Mouse (Mus musculus) hindbrain, postnatal 0 days (tissue): ENCODE measurements around the gene Xab2. TPM values are rescaled to one million over a fixed set of nuclear protein-coding genes. Genes with fewer than 3 reads are reported as not detected.

Experiments
- ATAC-seq: fragments of 200-750 bp; cut with Nextera tagmentation; 2 replicates; pipeline ENCODE4 v1.8.0; 2017; ENCODE audit warnings: mild to moderate bottlenecking, moderate TSS enrichment, moderate library complexity
- DNase-seq: peaks from one replicate; pipeline ENCODE4 v3.0.0-alpha.2; 2015; ENCODE audit warnings: low spot score
- H3K27ac ChIP-seq: fragments of 300-500 bp; sonication (generic); 2 replicates; pipeline ENCODE4 v1.5.1; 2014; ENCODE audit warnings: mild to moderate bottlenecking
- H3K27me3 ChIP-seq: fragments of 300-500 bp; sonication (generic); 2 replicates; pipeline ENCODE4 v1.6.1; 2014; ENCODE audit warnings: low read length, mixed read lengths; ENCODE audit not compliant: insufficient read depth
- H3K36me3 ChIP-seq: fragments of 300-500 bp; sonication (generic); 2 replicates; pipeline ENCODE4 v1.6.1; 2014; ENCODE audit warnings: low read length, mixed read lengths; ENCODE audit not compliant: insufficient read depth
- H3K4me1 ChIP-seq: fragments of 300-500 bp; sonication (generic); 2 replicates; pipeline ENCODE4 v1.6.1; 2014; ENCODE audit warnings: antibody characterized with exemption, low read length, mixed read lengths; ENCODE audit not compliant: insufficient read depth
- H3K4me2 ChIP-seq: fragments of 300-500 bp; sonication (generic); 2 replicates; pipeline ENCODE4 v1.6.1; 2014; ENCODE audit warnings: low read depth, mild to moderate bottlenecking, low read length, moderate library complexity, mixed read lengths
- H3K4me3 ChIP-seq: fragments of 300-500 bp; sonication (generic); 2 replicates; pipeline ENCODE4 v1.5.1; 2014; ENCODE audit warnings: low read length
- H3K9ac ChIP-seq: fragments of 300-500 bp; sonication (generic); replicated peaks from 2 replicates; pipeline ENCODE4 v1.6.1; 2014; ENCODE audit warnings: mild to moderate bottlenecking, low read length, moderate library complexity, mixed read lengths
- H3K9me3 ChIP-seq: fragments of 300-500 bp; sonication (generic); 2 replicates; pipeline ENCODE4 v1.6.1; 2016; ENCODE audit warnings: low read length, mixed read lengths
- CTCF ChIP-seq: IDR thresholded peaks from 2 replicates; pipeline ENCODE4 v1.5.1; 2016; ENCODE audit warnings: antibody characterized with exemption, control low read depth, low read depth
- WGBS: fragments of 180-500 bp; shearing (Covaris S2); extraction: QIAGEN DNeasy Blood & Tissue Kit; methylation state at CpG from one replicate; pipeline ENCODE4 v1.1.7; 2014; 5-methylcytosine and 5-hydroxymethylcytosine counted together
- polyA plus RNA-seq: library from polyadenylated mRNA; unstranded; fragments of >200 nt; fragmentation: Nextera tagmentation; extraction: Ambion mirVana; gene quantifications from 2 replicates; pipeline ENCODE4 v1.2.1, GENCODE M21; 2015
- total RNA-seq: library from RNA; depleted of rRNA; stranded (reverse); fragments of >200 nt; gene quantifications from 2 replicates; pipeline ENCODE4 v1.2.3, GENCODE M21; 2014; rRNA removed

The Xab2 gene
- 44.2 and 47.8 TPM in 2 replicates for total RNA-seq
- 32.6 and 35.7 TPM in 2 replicates for polyA plus RNA-seq

- WGBS = under 1% methylated on average over 37 of the region's 37 CpGs
- Histone ChIP-seq H3K4me2 (peak within 1 kb of the TSS; percentile 86), H3K27ac (0 out of 2 replicates have a peak within 1 kb of the TSS, but pooled peaks have one; percentile 54), H3K9me3 (no peaks in the 10 kb centered on the region), H3K36me3 (peaks cover 17% of the 10 kb centered on the region), H3K27me3 (no peaks in the 10 kb centered on the region), H3K4me1 (peaks cover 5% of the 10 kb centered on the region; the same call in 1 of the 2 replicates), H3K9ac (peak within 1 kb of the TSS; percentile 74), H3K4me3 (peak within 1 kb of the TSS; percentile 90)
- no peak for TF ChIP-seq CTCF
- peak; percentile 98 for ATAC-seq
- DNase-seq = peak; percentile 100
Observed at GRCm38 (mm10) chr8:3621199-3621970, at the start of gene Xab2, which contains the start of gene Pet100. Gene Xab2 (minus strand): TSS chr8:3621316. Gene Pet100 (plus strand): TSS chr8:3621548.

GRCm38 (mm10) chr8:3670388-3670787 is 49.3 kb upstream of the Xab2 start:
- H3K4me2 ChIP-seq = no peak overlapping the region
- no peak for TF ChIP-seq CTCF
- H3K27ac ChIP-seq = no peak overlapping the region
- no peak overlapping the region for H3K4me3 ChIP-seq
- ATAC-seq (no peak), DNase-seq (no peak)
- peaks cover 5% of the 10 kb centered on the region for H3K4me1 ChIP-seq
- H3K36me3 ChIP-seq = no peaks in the 10 kb centered on the region
- WGBS = 93% methylated on average over 2 of the region's 2 CpGs
- H3K9me3 ChIP-seq = no peaks in the 10 kb centered on the region
- no peak overlapping the region for H3K9ac ChIP-seq
- no peaks in the 10 kb centered on the region for H3K27me3 ChIP-seq

GRCm38 (mm10) chr8:3665507-3665906 is 44.4 kb upstream of the Xab2 start, which contains the start of gene Mcemp1:
Gene Mcemp1 (plus strand): TSS chr8:3665754.
- no peak for ATAC-seq
- no peak for TF ChIP-seq CTCF

GRCm38 (mm10) chr8:3664405-3664804 is 43.3 kb upstream of the Xab2 start:
- H3K4me1 ChIP-seq = no peaks in the 10 kb centered on the region
- no peak for ATAC-seq
- 74% methylated on average over 5 of the region's 5 CpGs for WGBS
- H3K27me3 ChIP-seq = no peaks in the 10 kb centered on the region
- no peaks in the 10 kb centered on the region for H3K36me3 ChIP-seq
- no peak for DNase-seq
- no peaks in the 10 kb centered on the region for H3K9me3 ChIP-seq
- TF ChIP-seq CTCF = no peak
- no peak overlapping the region for H3K4me2 ChIP-seq
- no peak overlapping the region for H3K9ac ChIP-seq
- no peak overlapping the region for H3K27ac ChIP-seq
- H3K4me3 ChIP-seq = no peak overlapping the region

More at GRCm38 (mm10) chr8:3665507-3665906, 44.4 kb upstream of the Xab2 start, which contains the start of gene Mcemp1:
- Histone ChIP-seq H3K36me3 (no peaks in the 10 kb centered on the region), H3K4me2 (no peak within 1 kb of the TSS), H3K9ac (no peak within 1 kb of the TSS), H3K9me3 (no peaks in the 10 kb centered on the region), H3K27me3 (no peaks in the 10 kb centered on the region), H3K27ac (no peak within 1 kb of the TSS), H3K4me1 (no peaks in the 10 kb centered on the region), H3K4me3 (no peak within 1 kb of the TSS)
- WGBS = 73% methylated on average over 6 of the region's 6 CpGs
- DNase-seq = no peak

- Histone ChIP-seq H3K4me3 (no peak overlapping the region), H3K27me3 (no peaks in the 10 kb centered on the region), H3K4me2 (no peak overlapping the region), H3K27ac (no peak overlapping the region), H3K9ac (no peak overlapping the region), H3K36me3 (no peaks in the 10 kb centered on the region), H3K4me1 (no peaks in the 10 kb centered on the region), H3K9me3 (no peaks in the 10 kb centered on the region)
- 81% methylated on average over 8 of the region's 8 CpGs for WGBS
- ATAC-seq (no peak), DNase-seq (no peak)
- TF ChIP-seq CTCF = no peak
Observed at GRCm38 (mm10) chr8:3660889-3661288, 39.8 kb upstream of the Xab2 start.

- no peak overlapping the region for H3K27ac ChIP-seq
- H3K36me3 ChIP-seq = no peaks in the 10 kb centered on the region
- 21% methylated on average over 7 of the region's 7 CpGs for WGBS
- DNase-seq (peak; percentile 37), ATAC-seq (peak; percentile 69)
- no peak overlapping the region for H3K9ac ChIP-seq
- H3K4me1 ChIP-seq = no peaks in the 10 kb centered on the region
- H3K27me3 ChIP-seq = no peaks in the 10 kb centered on the region
- no peak for TF ChIP-seq CTCF
- peak overlapping the region; percentile 31 for H3K4me2 ChIP-seq
- no peak overlapping the region for H3K4me3 ChIP-seq
- no peaks in the 10 kb centered on the region for H3K9me3 ChIP-seq
Observed at GRCm38 (mm10) chr8:3656725-3657381, 35.7 kb upstream of the Xab2 start.

- H3K4me2 ChIP-seq = no peak within 1 kb of the TSS
- no peak within 1 kb of the TSS for H3K9ac ChIP-seq
- H3K27ac ChIP-seq = no peak within 1 kb of the TSS
- 83% methylated on average over 3 of the region's 3 CpGs for WGBS
- H3K4me3 ChIP-seq = no peak within 1 kb of the TSS
- TF ChIP-seq CTCF = no peak
- no peaks in the 10 kb centered on the region for H3K4me1 ChIP-seq
- ATAC-seq (no peak), DNase-seq (no peak)
- H3K27me3 ChIP-seq = no peaks in the 10 kb centered on the region
- H3K9me3 ChIP-seq = no peaks in the 10 kb centered on the region
- no peaks in the 10 kb centered on the region for H3K36me3 ChIP-seq
Observed at GRCm38 (mm10) chr8:3655526-3655925, 34.4 kb upstream of the Xab2 start, which contains the start of gene Retn. Gene Retn (plus strand): TSS chr8:3655770.
